Mouse (Mus musculus): Measurements from ENCODE around the gene Trmo. TPM values are rescaled to one million over a fixed set of nuclear protein-coding genes. Genes with fewer than 3 reads are reported as not detected.
A peak's percentile ranks its signal among the peaks of the same experiment; 100 is the strongest.

The Trmo gene
- total and polyA plus RNA-seq, 3 experiments = 3.5 to 4.1 TPM; not detected in 1

- peak; percentile 67 for TF ChIP-seq RAD21 (IDR thresholded peaks at IDR 0.05; ENCODE audit: low read depth, low read length)
- TF ChIP-seq EP300 (IDR thresholded peaks at IDR 0.05; ENCODE audit: low read depth in 1 of 2, low read length in 2 of 2) = no peak
- no peak for TF ChIP-seq TAL1 (IDR thresholded peaks at IDR 0.05; ENCODE audit: low read length)
- no peak; the same call in 1 of the 2 replicates for TF ChIP-seq SIN3A (IDR thresholded peaks at IDR 0.05; ENCODE audit: low read length)
- peak; percentile 87 for TF ChIP-seq BHLHE40 (IDR thresholded peaks at IDR 0.05; ENCODE audit: borderline replicate concordance, low read depth, low read length)
Measured at GRCm38 (mm10) chr4:46374869-46375368, 14.3 kb downstream of the Trmo start (continued).

- Histone ChIP-seq H3K27me3 (ENCODE audit: control insufficient read depth in 1 of 2, insufficient read depth in 2 of 2, low read length in 2 of 2) (no peaks in the 10 kb centered on the region), H3K27ac (ENCODE audit: control insufficient read depth, low read depth, low read length) (peak overlapping the region; percentile 65), H3K4me3 (ENCODE audit: control insufficient read depth in 1 of 2, insufficient read depth in 1 of 2, low read depth in 2 of 2, low read length in 2 of 2) (peak overlapping the region; percentile 64 to 82), H3K9ac (ENCODE audit: control insufficient read depth, low read depth, low read length, poor library complexity, severe bottlenecking) (peak overlapping the region; percentile 80), H3K36me3 (ENCODE audit: control insufficient read depth in 1 of 2, insufficient read depth in 2 of 2, low read length in 2 of 2) (no peaks in the 10 kb centered on the region), H3K4me1 (ENCODE audit: control insufficient read depth in 1 of 2, insufficient read depth in 2 of 2, low read length in 2 of 2) (peaks cover 0 to 3% of the 10 kb centered on the region in 2 experiments; a peak in 1 of 4 replicates), H3K9me3 (replicated peaks; ENCODE audit: insufficient read depth, low read length) (no peaks in the 10 kb centered on the region), H3K79me2 (ENCODE audit: control insufficient read depth, insufficient read depth, low read length, poor library complexity) (no peaks in the 10 kb centered on the region; the same call in 1 of the 2 replicates)
- DNase-seq (ENCODE audit: low read depth, low spot score) = peak; percentile 86
- TF ChIP-seq CTCF (IDR thresholded peaks at IDR 0.05 in 2 of 3, conservative IDR thresholded peaks at IDR 0.05 in 1 of 3; ENCODE audit: control insufficient read depth in 1 of 3, insufficient read depth in 1 of 3, low read depth in 2 of 3, low read length in 3 of 3, poor library complexity in 1 of 3, severe bottlenecking in 1 of 3) (peak; percentile 71 to 84 (median 79)), SIN3A (IDR thresholded peaks at IDR 0.05; ENCODE audit: low read length) (peak; percentile 14; the same call in 1 of the 2 replicates), JUND (IDR thresholded peaks at IDR 0.05; ENCODE audit: low read depth, low read length) (no peak), HCFC1 (IDR thresholded peaks at IDR 0.05; ENCODE audit: low read depth, low read length) (peak; percentile 41; the same call in 1 of the 2 replicates), MAFK (IDR thresholded peaks at IDR 0.05; ENCODE audit: borderline replicate concordance, low read depth, low read length) (no peak), RAD21 (IDR thresholded peaks at IDR 0.05; ENCODE audit: low read depth, low read length) (peak; percentile 39), MAZ (IDR thresholded peaks at IDR 0.05; ENCODE audit: low read depth, low read length) (no peak), SMC3 (IDR thresholded peaks at IDR 0.05; ENCODE audit: low read depth, low read length) (peak; percentile 64), NRF1 (IDR thresholded peaks at IDR 0.05; ENCODE audit: insufficient read depth, low read depth, low read length, poor library complexity, severe bottlenecking) (no peak)
Measured at GRCm38 (mm10) chr4:46374455-46374854, 14.8 kb downstream of the Trmo start.

- H3K9ac ChIP-seq (ENCODE audit: control insufficient read depth, low read depth, low read length, poor library complexity, severe bottlenecking) = no peak overlapping the region
- H3K4me3 ChIP-seq (ENCODE audit: control insufficient read depth in 1 of 2, insufficient read depth in 1 of 2, low read depth in 2 of 2, low read length in 2 of 2) = no peak overlapping the region
- no peaks in the 10 kb centered on the region; a peak in 1 of 4 replicates for H3K27me3 ChIP-seq (ENCODE audit: control insufficient read depth in 1 of 2, insufficient read depth in 2 of 2, low read length in 2 of 2)
Measured at GRCm38 (mm10) chr4:46371030-46371429, 18.2 kb downstream of the Trmo start.

More at GRCm38 (mm10) chr4:46371030-46371429, 18.2 kb downstream of the Trmo start:
- Histone ChIP-seq H3K79me2 (ENCODE audit: control insufficient read depth, insufficient read depth, low read length, poor library complexity) (no peaks in the 10 kb centered on the region; the same call in 1 of the 2 replicates), H3K36me3 (ENCODE audit: control insufficient read depth in 1 of 2, insufficient read depth in 2 of 2, low read length in 2 of 2) (no peaks in the 10 kb centered on the region), H3K27ac (ENCODE audit: control insufficient read depth, low read depth, low read length) (no peak overlapping the region), H3K9me3 (replicated peaks; ENCODE audit: insufficient read depth, low read length) (no peaks in the 10 kb centered on the region), H3K4me1 (ENCODE audit: control insufficient read depth in 1 of 2, insufficient read depth in 2 of 2, low read length in 2 of 2) (peaks cover 0 to 3% of the 10 kb centered on the region in 2 experiments; a peak in 1 of 4 replicates)
- no peak for DNase-seq (ENCODE audit: low read depth, low spot score)
- TF ChIP-seq ZMIZ1 (IDR thresholded peaks at IDR 0.05; ENCODE audit: low read depth, low read length) = no peak
- no peak for TF ChIP-seq RAD21 (IDR thresholded peaks at IDR 0.05; ENCODE audit: low read depth, low read length)
- TF ChIP-seq USF1 (IDR thresholded peaks at IDR 0.05; ENCODE audit: low read depth, low read length) = no peak
